Mouse (Mus musculus) limb, embryonic 13.5 days (tissue): ENCODE results near the gene Slc10a4. TPM values are rescaled to one million over a fixed set of nuclear protein-coding genes. Genes with fewer than 3 reads are reported as not detected.
"Not testable (repeated sequence)": the region's sequence is repeated elsewhere in the genome, so short reads cannot be mapped to it uniquely, and the experiment has no call there.

Source experiments
- ATAC-seq: fragments of 200-750 bp; cut with Nextera tagmentation; 2 replicates; pipeline ENCODE4 v1.8.0; 2017; ENCODE audit warnings: low read depth, moderate number of reproducible peaks, moderate TSS enrichment; ENCODE audit not compliant: low FRiP score
- H3K27ac ChIP-seq: fragments of 300-500 bp; sonication (generic); 2 replicates; pipeline ENCODE4 v1.5.1; 2015; ENCODE audit warnings: inconsistent platforms, mild to moderate bottlenecking, moderate library complexity
- H3K27me3 ChIP-seq: fragments of 300-500 bp; sonication (generic); 2 replicates; pipeline ENCODE4 v1.6.1; 2015; ENCODE audit warnings: mild to moderate bottlenecking, inconsistent platforms
- H3K36me3 ChIP-seq: fragments of 300-500 bp; sonication (generic); 2 replicates; pipeline ENCODE4 v1.6.1; 2015; ENCODE audit warnings: inconsistent platforms, mild to moderate bottlenecking, moderate library complexity
- H3K4me1 ChIP-seq: fragments of 300-500 bp; sonication (generic); 2 replicates; pipeline ENCODE4 v1.6.1; 2015; ENCODE audit warnings: inconsistent platforms
- H3K4me2 ChIP-seq: fragments of 300-500 bp; sonication (generic); replicated peaks from 2 replicates; pipeline ENCODE4 v1.6.1; 2015; ENCODE audit warnings: inconsistent platforms, mild to moderate bottlenecking, moderate library complexity
- H3K4me3 ChIP-seq: fragments of 300-500 bp; sonication (generic); 2 replicates; pipeline ENCODE4 v1.5.1; 2015; ENCODE audit warnings: moderate library complexity, mild to moderate bottlenecking, inconsistent platforms
- H3K9ac ChIP-seq: fragments of 300-500 bp; sonication (generic); 2 replicates; pipeline ENCODE4 v1.6.1; 2015; ENCODE audit warnings: mild to moderate bottlenecking, inconsistent platforms
- H3K9me3 ChIP-seq: fragments of 300-500 bp; sonication (generic); 2 replicates; pipeline ENCODE4 v1.6.1; 2016; ENCODE audit warnings: inconsistent platforms
- WGBS: fragments of 180-500 bp; shearing (Covaris S2); methylation state at CpG from one replicate; pipeline ENCODE4 v1.1.7; 2015; 5-methylcytosine and 5-hydroxymethylcytosine counted together
- polyA plus RNA-seq: library from polyadenylated mRNA; unstranded; fragments of >200 nt; fragmentation: Nextera tagmentation; extraction: Ambion mirVana; gene quantifications from 2 replicates; pipeline ENCODE4 v1.2.1, GENCODE M21; 2015

Gene Slc10a4
- polyA plus RNA-seq, 1 experiment from 2014 or later, result 0.28 TPM

DNA sequence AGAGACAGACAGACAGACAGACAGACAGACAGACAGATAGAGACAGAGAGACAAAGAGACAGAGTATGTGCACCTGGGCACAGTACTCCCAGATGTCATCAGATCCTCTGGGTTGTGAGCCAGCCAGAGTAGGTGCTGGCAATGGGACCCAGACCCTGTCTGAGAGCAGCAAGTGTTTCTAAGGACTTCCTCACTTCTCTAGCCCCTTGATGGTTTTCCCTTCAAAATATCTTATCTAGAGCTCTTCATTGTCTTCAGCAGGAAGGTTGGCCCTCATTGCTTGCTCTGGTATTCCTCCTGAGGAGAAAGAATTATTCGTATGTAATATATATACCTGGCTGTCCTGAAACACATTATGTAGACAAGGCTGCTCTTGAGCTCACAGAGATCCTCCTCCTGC lies 14.2 kb upstream of the Slc10a4 start:
- no peak overlapping the region for H3K4me3 ChIP-seq
- 0 out of 2 replicates have a peak, but pooled peaks cover 4% of the 10 kb centered on the region for H3K4me1 ChIP-seq
- H3K36me3 ChIP-seq, result no peaks in the 10 kb centered on the region
- H3K4me2 ChIP-seq, result no peak overlapping the region
- ATAC-seq, result no peak
- no peaks in the 10 kb centered on the region for H3K9me3 ChIP-seq
- H3K9ac ChIP-seq, result no peak overlapping the region
- WGBS, result 89% methylated on average over 1 of the region's 1 CpGs
- no peak overlapping the region for H3K27ac ChIP-seq
- no peaks in the 10 kb centered on the region for H3K27me3 ChIP-seq

DNA sequence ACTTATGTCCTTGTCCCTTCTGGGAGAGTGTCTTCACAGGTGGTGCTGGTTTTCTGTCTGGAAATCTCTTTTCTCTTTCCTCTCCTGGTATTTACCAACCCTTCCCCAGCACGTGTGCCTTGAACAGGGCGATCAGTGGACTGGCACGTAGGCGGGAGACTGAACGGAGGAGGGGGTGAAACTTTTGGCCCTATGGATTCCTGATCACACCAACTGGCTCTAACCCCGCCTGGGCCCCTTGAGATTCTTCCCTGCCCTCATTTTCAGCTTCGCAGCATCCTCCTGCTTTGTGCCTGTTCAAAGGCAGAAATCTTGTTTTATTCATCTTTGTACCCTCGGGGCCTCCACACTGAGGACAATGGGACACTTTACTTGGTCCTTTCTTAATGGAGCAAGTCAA lies 12.3 kb upstream of the Slc10a4 start:
- no peak overlapping the region for H3K27ac ChIP-seq
- H3K36me3 ChIP-seq, result no peaks in the 10 kb centered on the region
- ATAC-seq, result no peak
- H3K9me3 ChIP-seq, result no peaks in the 10 kb centered on the region
- H3K9ac ChIP-seq, result no peak overlapping the region
- no peak overlapping the region for H3K4me3 ChIP-seq
- 72% methylated on average over 8 of the region's 8 CpGs for WGBS
- 0 out of 2 replicates have a peak, but pooled peaks cover 4% of the 10 kb centered on the region for H3K4me1 ChIP-seq
- no peaks in the 10 kb centered on the region for H3K27me3 ChIP-seq
- no peak overlapping the region for H3K4me2 ChIP-seq

DNA sequence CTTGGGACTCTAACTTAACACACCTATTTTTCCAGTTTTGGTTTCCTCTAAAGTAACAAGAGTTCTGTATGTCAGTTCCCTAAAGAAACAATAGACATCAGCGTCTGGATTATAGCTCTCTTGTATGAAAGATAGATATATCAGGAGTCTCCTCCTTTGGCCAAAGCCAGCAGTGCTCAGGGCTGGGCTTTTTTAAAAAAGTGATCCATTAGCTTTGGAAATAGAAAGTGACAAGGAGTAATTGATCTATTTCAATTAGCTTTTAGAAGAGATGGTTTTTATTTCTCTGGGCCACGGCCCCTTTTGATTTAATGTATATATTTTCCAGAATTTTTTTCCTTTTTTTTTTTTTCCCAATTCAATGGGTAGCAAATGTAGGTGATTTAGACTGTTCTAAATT lies 11.8 kb upstream of the Slc10a4 start:
- 0 out of 2 replicates have a peak, but pooled peaks cover 4% of the 10 kb centered on the region for H3K4me1 ChIP-seq
- H3K27me3 ChIP-seq, result no peaks in the 10 kb centered on the region
- no peak overlapping the region for H3K4me2 ChIP-seq
- H3K4me3 ChIP-seq, result no peak overlapping the region
- no peaks in the 10 kb centered on the region for H3K36me3 ChIP-seq
- no peak for ATAC-seq
- 69% methylated on average over 2 of the region's 2 CpGs for WGBS
- H3K9ac ChIP-seq, result no peak overlapping the region
- no peaks in the 10 kb centered on the region for H3K9me3 ChIP-seq
- H3K27ac ChIP-seq, result no peak overlapping the region

DNA sequence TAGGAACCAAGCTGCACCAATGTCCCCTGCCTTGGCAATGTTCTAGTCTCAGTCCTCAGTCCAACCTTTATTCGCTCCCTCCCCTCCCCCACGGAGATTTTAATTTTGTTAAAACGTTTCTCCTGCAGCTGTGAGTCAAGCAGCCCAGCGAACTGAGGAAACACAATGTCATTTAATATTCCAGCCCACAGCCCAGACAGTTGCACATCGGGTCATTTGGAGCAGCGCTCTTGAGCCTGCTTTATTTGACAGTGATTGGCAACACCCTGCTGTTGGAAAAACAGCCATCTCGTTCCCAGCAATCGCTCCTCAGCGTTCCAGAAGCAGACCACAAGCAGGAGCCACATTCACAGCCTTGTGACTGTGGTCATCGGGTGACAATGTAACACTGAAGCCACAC lies 11.3 kb upstream of the Slc10a4 start:
- H3K36me3 ChIP-seq, result no peaks in the 10 kb centered on the region
- 43% methylated on average over 10 of the region's 10 CpGs for WGBS
- H3K4me1 ChIP-seq, result 0 out of 2 replicates have a peak, but pooled peaks cover 4% of the 10 kb centered on the region
- H3K4me3 ChIP-seq, result no peak overlapping the region
- H3K9ac ChIP-seq, result no peak overlapping the region
- no peak overlapping the region for H3K4me2 ChIP-seq
- ATAC-seq, result no peak
- no peaks in the 10 kb centered on the region for H3K9me3 ChIP-seq
- H3K27ac ChIP-seq, result no peak overlapping the region
- H3K27me3 ChIP-seq, result no peaks in the 10 kb centered on the region

DNA sequence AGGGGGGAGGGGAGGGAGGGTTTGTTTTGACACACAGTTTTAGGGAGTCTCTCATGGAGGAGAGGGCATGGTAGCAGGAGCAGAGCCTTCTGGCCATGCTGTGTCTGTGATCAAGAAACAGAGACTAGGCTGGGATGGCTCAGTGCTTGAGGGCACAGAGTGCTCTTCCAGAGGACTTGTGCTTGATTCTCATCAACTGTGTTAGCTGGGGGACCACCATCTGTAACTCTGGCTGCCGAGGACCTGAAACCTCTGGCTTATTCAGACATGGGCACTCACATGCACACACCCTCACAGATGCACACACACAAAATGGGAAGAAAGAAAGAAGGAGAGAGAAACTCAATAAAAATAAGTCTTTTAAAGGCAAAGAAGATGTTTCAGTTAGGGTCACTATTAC lies 8.1 kb upstream of the Slc10a4 start:
- not testable (repeated sequence) for H3K27me3 ChIP-seq, H3K27ac ChIP-seq, H3K4me1 ChIP-seq, H3K9me3 ChIP-seq, H3K36me3 ChIP-seq, H3K4me3 ChIP-seq, ATAC-seq, H3K9ac ChIP-seq, H3K4me2 ChIP-seq
- WGBS, result 78% methylated on average over 1 of the region's 1 CpGs

DNA sequence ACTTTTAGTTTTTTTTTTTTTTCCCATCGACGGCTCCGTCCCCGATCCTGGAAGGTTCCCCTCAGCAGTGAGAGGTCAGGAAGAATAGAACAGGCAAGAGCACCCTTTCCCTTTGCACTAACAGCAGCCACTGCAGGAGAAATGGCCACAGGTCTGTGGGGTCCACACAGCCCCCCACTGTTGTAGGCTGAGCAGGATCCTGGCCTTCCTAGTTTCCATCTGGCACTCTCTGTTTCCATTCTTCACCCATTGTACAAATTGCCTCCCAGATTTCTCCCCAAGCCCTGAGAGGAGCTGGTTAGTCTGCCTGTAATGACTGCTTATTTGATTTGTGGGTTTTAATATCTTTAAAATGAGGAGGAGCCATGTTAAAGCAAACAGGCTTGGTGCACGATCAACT lies 2.6 kb upstream of the Slc10a4 start:
- H3K27ac ChIP-seq, result no peak overlapping the region
- no peaks in the 10 kb centered on the region for H3K9me3 ChIP-seq
- no peak overlapping the region for H3K4me2 ChIP-seq
- H3K9ac ChIP-seq, result no peak overlapping the region
- 84% methylated on average over 5 of the region's 5 CpGs for WGBS
- no peak overlapping the region for H3K4me3 ChIP-seq
- H3K4me1 ChIP-seq, result peaks cover 7% of the 10 kb centered on the region; the same call in 1 of the 2 replicates
- ATAC-seq, result no peak
- H3K27me3 ChIP-seq, result peaks cover 52% of the 10 kb centered on the region
- no peaks in the 10 kb centered on the region for H3K36me3 ChIP-seq

DNA sequence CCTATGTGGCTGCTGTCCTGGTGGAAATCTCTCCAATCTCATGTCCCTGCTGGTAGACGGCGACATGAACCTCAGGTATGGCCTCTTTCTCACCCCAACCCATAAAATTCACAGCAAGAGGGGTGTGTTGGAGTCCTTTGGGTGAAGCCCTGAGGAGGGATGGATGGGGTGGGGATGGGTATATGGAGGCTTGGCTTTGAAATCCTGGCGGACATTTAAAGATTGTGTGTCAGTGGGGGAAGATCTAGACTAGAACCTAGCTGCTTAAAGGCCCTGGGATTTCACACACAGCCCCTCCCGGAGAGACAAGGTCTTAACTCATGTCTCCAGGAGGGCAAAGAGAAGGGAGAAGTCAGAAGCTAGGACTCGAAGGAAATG lies 888 bp downstream of the Slc10a4 start:
- ATAC-seq, result no peak
- no peaks in the 10 kb centered on the region for H3K9me3 ChIP-seq
- WGBS, result 32% methylated on average over 5 of the region's 5 CpGs
- H3K4me3 ChIP-seq, result peak overlapping the region; percentile 45
- H3K27me3 ChIP-seq, result peaks cover 59% of the 10 kb centered on the region
- no peaks in the 10 kb centered on the region for H3K36me3 ChIP-seq
- no peak overlapping the region for H3K27ac ChIP-seq
- H3K4me2 ChIP-seq, result peak overlapping the region; percentile 80
- peaks cover 7% of the 10 kb centered on the region; the same call in 1 of the 2 replicates for H3K4me1 ChIP-seq
- H3K9ac ChIP-seq, result no peak overlapping the region

DNA sequence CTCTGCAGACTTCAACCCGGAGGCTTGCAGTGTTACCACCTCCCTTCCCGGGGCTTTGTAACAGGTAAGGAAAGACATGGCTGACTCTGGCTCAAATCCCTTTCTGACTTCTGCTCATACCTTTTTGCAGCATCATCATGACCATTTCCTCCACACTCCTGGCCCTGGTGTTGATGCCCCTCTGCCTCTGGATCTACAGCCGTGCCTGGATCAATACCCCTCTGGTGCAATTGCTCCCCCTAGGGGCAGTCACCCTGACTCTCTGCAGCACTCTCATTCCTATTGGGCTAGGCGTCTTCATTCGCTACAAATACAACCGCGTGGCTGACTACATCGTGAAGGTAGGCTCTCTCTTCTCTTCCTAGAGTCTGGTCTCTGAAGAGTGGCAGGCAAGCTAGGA lies 1.5 kb downstream of the Slc10a4 start:
- H3K4me2 ChIP-seq, result not testable (repeated sequence)

DNA sequence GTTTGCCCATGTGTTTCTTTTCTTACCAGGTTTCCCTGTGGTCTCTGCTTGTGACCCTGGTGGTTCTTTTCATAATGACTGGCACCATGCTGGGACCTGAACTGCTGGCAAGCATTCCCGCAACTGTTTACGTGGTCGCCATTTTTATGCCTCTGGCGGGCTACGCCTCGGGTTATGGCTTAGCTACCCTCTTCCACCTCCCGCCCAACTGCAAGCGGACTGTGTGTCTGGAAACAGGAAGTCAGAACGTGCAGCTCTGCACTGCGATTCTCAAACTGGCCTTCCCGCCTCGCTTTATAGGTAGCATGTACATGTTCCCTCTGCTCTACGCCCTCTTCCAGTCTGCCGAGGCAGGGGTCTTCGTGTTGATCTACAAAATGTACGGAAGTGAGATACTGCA lies 5.1 kb downstream of the Slc10a4 start:
- 84% methylated on average over 16 of the region's 16 CpGs for WGBS
- not testable (repeated sequence) for H3K4me2 ChIP-seq, ATAC-seq, H3K9me3 ChIP-seq, H3K9ac ChIP-seq, H3K36me3 ChIP-seq, H3K27ac ChIP-seq, H3K4me3 ChIP-seq
- Histone ChIP-seq H3K4me1 (peaks cover 15% of the 10 kb centered on the region), H3K27me3 (peaks cover 57% of the 10 kb centered on the region)

More for the DNA sequence above, 1.5 kb downstream of the Slc10a4 start:
- H3K36me3 ChIP-seq, H3K9me3 ChIP-seq, H3K27ac ChIP-seq, H3K9ac ChIP-seq, H3K4me1 ChIP-seq, H3K4me3 ChIP-seq, ATAC-seq: not testable (repeated sequence)
- 33% methylated on average over 8 of the region's 8 CpGs for WGBS
- peaks cover 65% of the 10 kb centered on the region for H3K27me3 ChIP-seq

DNA sequence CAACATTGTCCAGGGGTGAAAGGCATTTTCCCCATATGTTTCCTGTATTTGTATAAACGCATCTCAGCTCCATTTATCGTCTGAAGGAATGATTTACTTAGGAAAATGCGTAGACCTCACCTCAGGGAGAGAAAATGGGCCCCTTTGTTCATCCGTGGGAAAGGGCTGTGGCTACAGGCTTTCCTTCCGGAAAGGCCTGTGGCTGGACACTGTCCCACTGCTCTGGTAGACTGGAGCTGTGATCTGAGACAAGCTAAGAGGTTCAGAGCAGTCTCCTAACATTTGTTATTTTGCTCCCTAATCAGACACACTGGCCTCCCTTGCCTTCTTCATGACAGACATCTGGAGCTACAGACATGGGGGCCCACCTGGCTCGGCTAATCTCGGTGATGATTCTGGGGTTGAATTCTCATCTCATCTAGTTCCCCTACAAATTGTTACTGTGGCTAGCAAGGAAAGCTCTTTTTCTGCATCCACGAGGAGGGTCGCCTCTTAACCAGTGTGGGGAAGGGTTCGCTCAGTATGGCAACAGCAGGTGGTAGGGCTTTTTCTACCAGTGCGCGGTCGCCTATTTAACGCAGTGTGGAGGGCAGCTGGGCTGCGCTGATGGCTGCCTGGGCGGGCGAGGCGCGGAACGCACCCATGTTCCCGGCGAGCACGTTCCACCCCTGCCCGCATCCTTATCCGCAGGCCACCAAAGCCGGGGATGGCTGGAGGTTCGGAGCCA lies 6.4 kb downstream of the Slc10a4 start:
- H3K36me3 ChIP-seq, H3K9ac ChIP-seq, H3K27ac ChIP-seq, H3K4me1 ChIP-seq, H3K9me3 ChIP-seq: not testable (repeated sequence)
- peak overlapping the region; percentile 71 for H3K4me2 ChIP-seq
- peak overlapping the region; percentile 43 for H3K4me3 ChIP-seq
- WGBS, result 19% methylated on average over 24 of the region's 27 CpGs
- peaks cover 45% of the 10 kb centered on the region for H3K27me3 ChIP-seq
- ATAC-seq, result peak; percentile 43; the same call in 1 of the 2 replicates

DNA sequence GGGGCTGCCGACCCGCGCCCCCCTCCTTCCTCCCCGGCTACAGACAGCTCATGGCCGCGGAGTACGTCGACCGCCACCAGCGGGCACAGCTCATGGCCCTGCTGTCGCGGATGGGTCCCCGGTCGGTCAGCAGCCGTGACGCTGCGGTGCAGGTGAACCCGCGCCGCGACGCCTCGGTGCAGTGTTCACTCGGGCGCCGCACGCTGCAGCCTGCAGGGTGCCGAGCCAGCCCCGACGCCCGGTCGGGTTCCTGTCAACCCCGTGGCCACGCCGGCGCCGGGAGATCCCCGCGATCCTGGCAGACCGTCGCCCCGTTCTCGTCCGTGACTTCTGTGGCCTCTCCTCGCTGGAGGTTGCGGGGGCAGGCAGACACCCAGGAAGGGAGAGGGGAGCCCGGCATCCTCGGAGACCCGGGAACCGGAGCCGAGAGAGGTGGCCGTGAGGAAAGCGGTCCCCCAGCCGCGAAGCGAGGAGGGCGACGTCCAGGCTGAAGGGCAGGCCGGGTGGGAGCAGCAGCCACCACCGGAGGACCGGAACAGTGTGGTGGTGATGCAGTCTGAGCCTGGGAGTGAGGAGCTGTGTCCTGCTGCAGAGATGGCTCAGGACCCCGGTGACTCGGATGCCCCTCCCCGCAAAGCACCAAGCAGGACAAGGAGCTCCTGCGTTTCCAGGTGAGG lies 7.1 kb downstream of the Slc10a4 start:
- peak overlapping the region; percentile 71 for H3K4me2 ChIP-seq
- peak overlapping the region; percentile 43 for H3K4me3 ChIP-seq
- not testable (repeated sequence) for H3K36me3 ChIP-seq, H3K4me1 ChIP-seq, H3K27ac ChIP-seq, H3K9me3 ChIP-seq
- ATAC-seq, result peak; percentile 43; the same call in 1 of the 2 replicates
- WGBS, result 3% methylated on average over 62 of the region's 65 CpGs
- H3K27me3 ChIP-seq, result peaks cover 38% of the 10 kb centered on the region
- H3K9ac ChIP-seq, result 0 out of 2 replicates have a peak overlapping the region, but pooled peaks have one; percentile 35

DNA sequence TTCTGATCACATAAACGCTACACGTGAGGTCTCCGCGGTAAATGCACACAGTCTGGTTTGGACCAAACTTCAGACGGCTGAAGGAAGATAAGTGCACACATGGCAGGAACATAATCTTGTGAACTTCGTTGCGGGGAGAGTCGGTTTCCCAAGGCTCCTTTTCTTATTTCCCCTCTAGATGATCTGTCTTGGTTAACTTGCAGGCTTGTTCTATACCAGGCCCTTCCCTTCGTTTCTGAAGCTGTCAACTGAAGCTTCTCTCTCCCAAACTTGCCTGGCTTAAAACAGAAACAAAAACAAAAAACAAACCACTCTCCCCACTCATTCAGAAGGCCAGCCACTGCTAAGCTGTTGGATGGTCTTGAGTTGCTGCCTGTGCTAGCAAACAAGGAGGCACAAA lies 8.1 kb downstream of the Slc10a4 start:
- no peak for ATAC-seq
- no peak overlapping the region for H3K4me3 ChIP-seq

More for the DNA sequence above, 8.1 kb downstream of the Slc10a4 start:
- Histone ChIP-seq H3K4me1 (peaks cover 9% of the 10 kb centered on the region), H3K4me2 (no peak overlapping the region), H3K36me3 (no peaks in the 10 kb centered on the region), H3K27ac (no peak overlapping the region), H3K9me3 (no peaks in the 10 kb centered on the region), H3K27me3 (peaks cover 37% of the 10 kb centered on the region), H3K9ac (no peak overlapping the region)
- 23% methylated on average over 9 of the region's 9 CpGs for WGBS
